Mouse (Mus musculus): ENCODE measurements around the gene Gm11758.

DNA sequence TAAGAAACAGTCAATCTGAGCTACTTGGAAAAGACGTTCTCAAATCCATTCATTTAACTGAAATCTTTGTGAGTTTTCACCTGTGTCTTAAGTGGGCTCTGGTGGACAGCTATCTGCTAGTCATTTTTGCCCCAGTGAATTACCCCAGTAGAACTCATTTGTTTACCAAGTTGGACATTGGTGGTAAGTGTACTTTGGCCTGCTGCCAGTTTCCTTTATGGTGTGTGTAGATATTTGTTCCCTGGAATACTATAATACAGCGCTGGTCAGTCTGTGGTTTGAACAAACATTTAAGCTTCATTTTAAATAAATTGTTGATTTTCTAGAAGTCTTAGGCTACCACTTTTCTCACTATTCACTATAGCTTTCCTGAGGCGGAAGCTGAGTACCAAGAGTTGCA, 49.5 kb downstream of the Gm11758 start:
- TF ChIP-seq CTCF (IDR thresholded peaks at IDR 0.05; ENCODE audit: low read depth, low read length) = no peak
- TF ChIP-seq POLR2A (IDR thresholded peaks at IDR 0.05; ENCODE audit: borderline replicate concordance, low read depth, low read length) = no peak

Data from bone marrow macrophage, adult 2 months (primary cell).